Comparison of ENCODE assay signal across 36 mouse cellular contexts in the genomic region with DNA sequence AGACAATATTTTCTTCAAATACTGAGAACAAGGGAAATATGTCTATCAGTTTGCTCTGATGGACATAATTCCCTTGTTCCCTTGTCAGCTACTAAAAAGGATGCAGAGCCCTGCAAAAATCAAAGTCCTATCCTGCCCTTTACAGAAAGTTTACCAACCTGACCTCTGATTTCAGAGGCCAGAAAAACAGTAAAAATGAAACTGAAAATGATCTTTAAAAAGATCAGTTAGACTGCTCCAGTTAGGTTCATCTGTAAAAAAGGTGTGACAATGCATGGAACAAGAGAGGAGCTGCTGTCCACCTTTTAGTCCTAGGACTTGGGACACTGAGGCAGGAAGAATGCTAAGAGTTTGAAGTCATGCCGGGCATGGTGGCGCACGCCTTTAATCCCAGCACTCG. TPM values are rescaled to one million over a fixed set of nuclear protein-coding genes. Genes with fewer than 3 reads are reported as not detected.
"Had no signal": no experiment of that assay in that cellular context is flagged by ENCODE, and none has a peak within 500 bp of the region (broad histone marks: within the 10 kb centered on the region; RNA-seq: fewer than 3 reads in every experiment).

No protein-coding gene starts in this region.

- DNase-seq: gastrocnemius, postnatal 14 days; heart, adult 2 months; heart, postnatal 4 days; kidney, adult 11 months; kidney, adult 2 months; kidney, adult 9 months; kidney, postnatal 14 days; kidney, postnatal 36 days; layer of hippocampus, adult 9-11 months; layer of hippocampus, postnatal 36 days; left cerebral cortex, postnatal 4 days had no signal

- H3K4me2 ChIP-seq: heart, embryonic 11.5 days; heart, embryonic 13.5 days; heart, embryonic 15.5 days; hindbrain, embryonic 12.5 days; hindbrain, embryonic 14.5 days; kidney, embryonic 15.5 days; limb, embryonic 13.5 days; limb, embryonic 15.5 days; liver, embryonic 12.5 days had no signal

- H3K9ac ChIP-seq: heart, embryonic 13.5 days; heart, embryonic 15.5 days; hindbrain, embryonic 12.5 days; hindbrain, embryonic 14.5 days; kidney, embryonic 15.5 days; limb, embryonic 13.5 days; limb, embryonic 15.5 days; liver, embryonic 12.5 days; liver, embryonic 14.5 days had no signal

- H3K27me3 ChIP-seq: heart, embryonic 13.5 days; heart, embryonic 15.5 days; hindbrain, embryonic 12.5 days; kidney, embryonic 15.5 days; limb, embryonic 13.5 days; limb, embryonic 15.5 days; liver, embryonic 12.5 days had no signal

- H3K27ac ChIP-seq: heart, adult 2 months; heart, embryonic 13.5 days; heart, embryonic 15.5 days; hindbrain, embryonic 10.5 days; hindbrain, embryonic 12.5 days; hindbrain, embryonic 14.5 days; kidney, embryonic 15.5 days; kidney, postnatal 0 days; limb, embryonic 13.5 days; limb, embryonic 15.5 days; liver, embryonic 12.5 days; liver, embryonic 14.5 days had no signal

- H3K4me1 ChIP-seq: heart, embryonic 13.5 days; heart, embryonic 15.5 days; hindbrain, embryonic 10.5 days; hindbrain, embryonic 12.5 days; kidney, embryonic 15.5 days; limb, embryonic 13.5 days; limb, embryonic 15.5 days had no signal

- H3K9me3 ChIP-seq: heart, embryonic 13.5 days; heart, embryonic 15.5 days; hindbrain, embryonic 12.5 days; kidney, embryonic 15.5 days; limb, embryonic 13.5 days; limb, embryonic 15.5 days; liver, embryonic 12.5 days had no signal

- H3K4me3 ChIP-seq: heart, adult 2 months; heart, embryonic 13.5 days; heart, embryonic 15.5 days; hindbrain, embryonic 10.5 days; hindbrain, embryonic 12.5 days; kidney, embryonic 15.5 days; limb, embryonic 13.5 days; limb, embryonic 15.5 days; liver, embryonic 12.5 days had no signal

- ATAC-seq: hindbrain, embryonic 16.5 days; intestine, embryonic 16.5 days; liver, embryonic 12.5 days had no signal

RNA-seq across cellular contexts. Expression of a gene that starts 39.8 kb away (rescaled TPM):
- total RNA-seq: gastrocnemius, adult 18-20 months; gastrocnemius, adult 8-10 months; gastrocnemius, postnatal 14 days; gastrocnemius, postnatal 4 days; granulocyte monocyte progenitor cell, adult 5-6 weeks; heart, adult 2 months; heart, postnatal 25 days; heart, postnatal 4 days; left cerebral cortex, adult 18-20 months; left cerebral cortex, postnatal 10 days; left cerebral cortex, postnatal 25 days had no signal
- polyA plus RNA-seq: heart, embryonic 13.5 days; intestine, embryonic 14.5 days; limb, embryonic 11.5 days; limb, embryonic 13.5 days; limb, embryonic 15.5 days; liver, embryonic 12.5 days; liver, embryonic 16.5 days had no signal
